Mouse (Mus musculus): ENCODE results near the gene Mlf2.

The Mlf2 gene

DNA sequence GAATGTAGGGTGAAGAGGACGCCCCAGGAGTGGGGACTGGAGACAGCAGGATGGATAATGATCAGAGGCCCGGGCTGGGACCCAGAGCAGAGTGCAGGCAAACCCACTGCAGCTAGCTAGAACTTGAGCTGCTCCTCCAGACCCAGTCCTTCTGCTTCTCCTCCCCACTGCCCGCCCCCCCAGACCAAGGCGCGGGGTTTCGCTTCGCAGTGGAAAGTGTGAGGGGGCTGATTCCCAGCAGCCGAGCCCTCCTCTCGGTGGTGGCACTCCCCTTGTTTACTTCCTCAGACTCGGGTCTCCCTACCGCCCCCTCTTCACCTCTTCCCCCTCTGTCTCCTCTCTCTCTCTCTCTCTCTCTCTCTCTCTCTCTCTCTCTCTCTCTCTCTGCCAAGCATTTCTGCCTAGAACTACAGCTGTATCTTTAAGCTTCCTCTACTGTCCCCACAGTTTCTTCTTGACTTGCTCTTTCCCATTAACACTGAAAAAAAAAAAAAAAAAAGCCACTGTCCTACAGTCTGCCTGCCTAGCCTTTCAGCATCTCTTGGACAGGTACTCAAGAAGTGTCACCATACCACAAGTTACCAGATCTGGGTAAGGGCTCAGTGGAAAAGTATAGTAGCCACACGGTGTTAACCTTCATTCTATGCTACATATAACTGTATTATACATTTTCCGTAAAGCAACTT is 19.5 kb upstream of the Mlf2 start, which contains the start of gene Lag3:
Gene Lag3, minus strand, starts transcription at position 173 of the 686 bp plus-strand sequence.
- DNase-seq (ENCODE audit: inconsistent age in 2 of 2, low spot score in 1 of 2) = peak; percentile 17 to 27

DNA sequence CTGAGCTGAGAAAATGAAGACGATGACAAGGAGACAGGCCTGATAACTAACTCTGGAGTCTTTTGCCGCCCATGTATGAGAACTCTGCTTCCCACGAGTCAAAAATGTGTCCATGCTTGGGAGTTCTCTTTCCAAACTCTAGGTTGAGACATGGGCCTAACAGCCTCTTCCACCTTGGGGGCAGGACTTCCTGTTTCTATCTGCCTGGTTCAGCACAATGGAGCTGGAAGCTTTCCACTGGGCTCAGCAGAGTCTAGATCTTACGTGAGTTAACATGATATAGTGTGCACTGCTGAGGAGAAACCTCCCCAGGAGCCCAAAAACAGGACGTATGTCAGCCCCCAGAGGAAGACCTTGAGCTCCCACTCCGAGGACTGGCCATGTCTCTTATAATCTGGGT is 18.0 kb upstream of the Mlf2 start:
- no peak for DNase-seq (ENCODE audit: inconsistent age in 2 of 2, low spot score in 1 of 2)

DNA sequence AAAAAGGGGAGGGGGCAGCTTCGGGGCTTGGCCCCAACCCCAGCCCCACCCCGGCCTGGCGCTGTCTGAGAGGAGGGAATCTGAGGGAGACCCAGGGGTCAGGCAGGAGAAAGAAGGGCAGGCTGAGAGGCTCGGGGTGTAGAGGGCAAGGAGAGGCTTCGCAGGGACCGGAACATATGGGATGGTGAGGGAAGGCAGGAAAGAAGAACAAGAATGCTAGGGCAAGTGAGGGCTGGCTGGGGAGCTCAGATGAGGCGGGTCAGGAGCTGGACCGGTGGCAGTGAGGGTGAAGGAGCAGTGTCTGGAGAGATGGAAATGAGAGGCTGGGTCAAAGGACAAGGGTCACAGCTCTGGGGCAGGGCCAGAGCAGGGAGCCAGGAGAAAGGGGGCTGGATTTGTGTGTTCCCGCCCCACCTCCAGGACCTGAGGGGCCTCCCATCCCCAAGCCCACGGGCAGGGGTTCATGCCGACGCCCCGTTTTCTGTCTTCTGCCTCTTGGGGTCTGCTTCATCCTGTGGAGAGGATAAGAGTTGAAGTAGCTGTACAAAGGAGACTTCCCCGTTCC is 17.4 kb upstream of the Mlf2 start:
- peak; percentile 26 to 55 for DNase-seq (ENCODE audit: inconsistent age in 2 of 2, low spot score in 1 of 2)

DNA sequence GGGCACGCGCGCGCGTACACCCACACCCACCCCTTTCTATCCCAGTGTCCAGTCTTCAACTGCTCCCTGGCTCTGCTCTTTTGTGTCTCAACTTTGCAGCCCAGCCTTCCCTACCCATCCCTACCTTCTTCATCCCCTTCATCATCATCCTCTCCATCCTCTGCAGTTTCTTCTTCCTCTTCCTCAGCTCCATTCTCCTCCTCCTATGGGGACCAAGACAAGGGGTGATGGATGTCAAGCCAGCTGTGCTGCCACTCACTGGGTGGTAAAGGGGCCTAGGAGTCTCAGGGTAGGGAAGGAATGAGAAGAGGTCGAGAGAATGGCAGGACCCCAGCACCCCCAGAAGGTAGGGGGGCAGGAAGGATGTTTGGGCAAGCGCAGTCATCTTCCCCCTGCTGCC is 16.7 kb upstream of the Mlf2 start:
- peak in 1 of 2 experiments; percentile 50 for DNase-seq (ENCODE audit: inconsistent age in 2 of 2, low spot score in 1 of 2)

DNA sequence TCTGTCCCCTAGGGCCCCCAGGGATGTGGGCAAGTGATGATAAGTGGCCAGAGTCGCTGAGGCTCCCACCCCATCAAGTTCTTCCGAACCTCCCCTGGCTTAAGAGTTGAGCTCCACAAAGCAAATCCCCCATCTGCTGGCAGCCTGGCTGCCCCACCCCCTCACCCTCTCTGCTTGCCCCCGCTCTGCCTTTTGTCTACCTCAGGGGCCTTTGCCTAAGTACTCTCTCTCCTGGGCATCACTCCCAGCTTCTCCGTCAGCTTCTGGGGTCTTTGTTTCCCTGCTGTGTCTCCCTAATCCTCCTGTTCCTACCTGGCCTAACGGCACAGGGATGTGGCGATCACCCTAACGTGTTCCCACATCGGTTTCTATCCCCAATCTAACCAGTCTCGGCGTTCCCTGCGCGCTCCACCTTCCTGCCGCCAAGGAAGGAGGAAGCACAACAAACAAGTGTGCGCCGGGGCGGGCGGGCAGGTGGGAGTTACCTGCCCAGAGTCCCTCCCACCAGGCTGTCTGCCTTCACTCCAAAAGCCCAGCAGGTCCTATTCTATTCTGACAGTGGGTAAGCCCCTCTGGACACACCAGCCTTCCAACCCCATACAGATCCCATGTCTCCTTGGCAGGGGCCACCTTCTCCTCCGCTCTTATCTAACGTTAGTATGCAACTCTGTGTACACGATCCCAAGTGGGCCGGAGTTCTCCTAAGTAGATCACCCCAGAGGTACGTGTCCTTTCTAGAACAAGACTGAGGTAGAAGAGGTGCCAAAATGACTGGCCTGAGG is 15.8 kb upstream of the Mlf2 start:
- DNase-seq (ENCODE audit: inconsistent age in 2 of 2, low spot score in 1 of 2) = peak; percentile 45 to 74

DNA sequence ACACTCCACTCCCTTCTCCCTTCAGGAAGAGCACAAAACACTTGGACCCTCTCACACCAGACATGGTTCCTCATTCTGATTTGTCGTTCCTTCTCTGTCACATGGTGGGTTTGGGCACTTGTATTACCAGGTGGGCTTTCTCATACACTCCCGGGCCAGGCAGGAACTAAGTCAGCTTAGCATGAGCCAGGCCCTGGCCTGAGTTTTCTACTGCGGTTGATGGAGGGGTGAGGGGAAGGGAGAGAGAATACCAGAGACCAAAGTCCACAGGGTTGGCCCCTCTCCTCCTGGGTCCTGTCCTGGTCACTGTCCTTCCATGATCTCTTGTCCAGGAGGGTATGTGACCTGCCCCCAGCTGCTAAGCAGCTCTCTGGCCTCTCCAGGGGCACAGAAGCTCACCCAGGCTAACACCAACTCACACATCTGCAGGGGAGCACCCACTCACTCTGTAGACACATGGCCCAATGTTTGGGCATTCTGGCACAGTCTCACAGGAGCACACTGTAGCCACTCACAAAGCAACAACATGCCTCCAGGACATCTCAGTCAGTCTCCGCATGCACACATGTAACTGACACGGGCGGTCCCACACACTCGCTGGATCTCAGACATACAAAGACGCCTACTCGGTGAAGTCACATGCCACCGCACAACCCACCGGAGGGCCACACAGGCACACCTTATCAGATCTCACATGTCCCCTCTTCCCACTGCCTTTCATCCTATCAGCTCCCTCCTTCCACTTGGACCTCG is 15.1 kb upstream of the Mlf2 start:
- DNase-seq (ENCODE audit: inconsistent age in 2 of 2, low spot score in 1 of 2) = peak; percentile 48 to 79

DNA sequence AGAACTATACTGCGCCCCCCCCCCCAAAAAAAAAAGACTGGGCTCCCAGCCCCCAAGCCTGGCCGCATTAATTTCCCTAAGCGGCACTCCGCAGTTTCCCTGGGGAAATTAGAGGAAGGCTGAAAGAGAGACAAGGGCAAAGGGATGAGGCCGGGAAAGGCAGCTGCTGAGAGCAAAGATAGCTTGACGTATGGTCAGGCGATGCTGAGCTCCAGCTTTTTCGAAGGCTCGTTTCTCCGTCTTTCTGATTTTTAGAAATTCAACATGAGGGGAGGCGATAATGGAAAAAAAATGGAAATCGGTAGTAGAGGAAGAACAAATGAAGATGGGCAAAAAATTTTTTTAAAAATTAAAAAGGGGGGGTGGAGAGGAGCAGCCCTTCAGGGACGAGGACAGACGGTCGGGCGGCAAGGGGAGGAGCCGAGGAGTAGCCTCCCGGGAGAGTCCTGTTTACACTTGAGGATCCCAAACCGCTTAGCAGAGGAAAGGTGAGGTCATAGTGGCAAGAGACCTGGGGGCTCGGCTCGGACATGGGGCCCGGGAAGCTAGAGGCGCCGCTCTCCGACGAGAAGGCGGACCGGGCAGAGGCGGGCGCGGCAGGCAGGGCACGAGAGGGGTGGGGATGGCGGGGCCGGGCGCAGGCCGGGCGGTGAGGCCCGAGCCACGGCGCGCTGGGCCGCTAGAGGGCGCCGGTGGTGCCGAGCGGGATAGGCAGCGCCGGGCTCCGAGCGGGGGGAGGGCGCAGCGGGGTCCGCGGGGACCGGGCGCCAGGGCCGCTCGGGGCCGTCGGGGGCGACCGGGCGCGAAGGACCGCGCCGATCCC is 14.3 kb upstream of the Mlf2 start:
- peak; percentile 93 to 98 for DNase-seq (ENCODE audit: inconsistent age in 2 of 2, low spot score in 1 of 2)

DNA sequence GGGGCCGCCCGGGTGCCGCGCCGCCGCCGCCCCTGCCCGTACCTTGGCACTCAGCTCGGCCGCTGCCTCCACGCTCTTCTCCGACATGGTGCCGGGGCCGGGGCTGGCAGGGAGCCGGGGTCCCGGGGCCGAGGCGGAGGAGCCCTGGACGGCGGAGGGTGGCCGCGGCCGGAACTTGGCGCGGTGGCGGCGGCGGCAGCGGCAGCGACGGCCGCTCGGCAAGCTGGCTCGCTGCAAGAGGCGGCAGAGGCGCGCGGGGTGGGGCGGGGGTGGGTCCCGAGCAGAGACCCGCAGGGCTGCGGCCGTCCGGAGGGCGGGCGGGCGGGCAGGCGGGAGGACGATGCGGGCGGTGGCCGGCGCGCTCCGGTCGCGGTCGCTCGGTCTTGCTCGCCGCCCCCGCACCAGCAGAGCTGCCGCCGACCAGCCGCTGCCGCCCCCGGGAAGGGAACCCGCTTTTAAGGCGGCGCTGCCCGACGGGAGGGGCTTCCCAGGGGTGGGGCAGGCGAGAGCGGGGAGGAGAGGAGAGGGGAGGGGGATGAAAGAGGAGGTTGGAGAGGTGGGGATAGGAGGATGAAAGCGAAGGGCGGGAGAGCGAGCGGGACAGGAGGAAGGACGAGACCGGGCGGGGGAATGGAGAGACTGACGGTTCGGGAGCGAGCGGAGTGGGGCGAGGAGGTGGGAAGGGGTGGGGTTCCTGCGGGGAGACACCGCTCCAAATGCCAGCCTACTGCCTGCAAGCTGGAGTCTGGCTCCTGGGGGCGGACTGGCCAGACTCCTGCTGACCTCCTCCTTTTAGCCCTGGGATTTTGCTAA is 13.5 kb upstream of the Mlf2 start:
- DNase-seq (ENCODE audit: inconsistent age in 2 of 2, low spot score in 1 of 2) = peak; percentile 97 to 99

DNA sequence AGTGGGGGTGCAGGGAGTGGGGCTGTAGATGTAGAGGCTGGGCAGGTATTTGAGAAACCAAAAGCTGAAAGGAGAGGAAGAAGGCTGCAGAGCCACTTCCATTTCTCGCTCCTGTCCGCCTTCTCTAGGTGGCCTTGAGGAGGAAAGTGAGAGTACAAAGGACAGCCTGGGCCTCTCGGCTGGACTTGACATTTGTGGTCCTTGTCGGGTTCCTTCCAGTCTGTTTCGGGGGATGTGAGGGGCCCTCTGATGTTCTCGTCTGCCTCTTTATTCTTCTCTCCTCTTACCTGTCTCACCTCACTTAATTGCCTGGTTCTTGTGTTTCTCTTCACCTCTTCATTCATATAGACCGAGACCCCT is 12.9 kb upstream of the Mlf2 start:
- DNase-seq (ENCODE audit: inconsistent age in 2 of 2, low spot score in 1 of 2) = no peak

DNA sequence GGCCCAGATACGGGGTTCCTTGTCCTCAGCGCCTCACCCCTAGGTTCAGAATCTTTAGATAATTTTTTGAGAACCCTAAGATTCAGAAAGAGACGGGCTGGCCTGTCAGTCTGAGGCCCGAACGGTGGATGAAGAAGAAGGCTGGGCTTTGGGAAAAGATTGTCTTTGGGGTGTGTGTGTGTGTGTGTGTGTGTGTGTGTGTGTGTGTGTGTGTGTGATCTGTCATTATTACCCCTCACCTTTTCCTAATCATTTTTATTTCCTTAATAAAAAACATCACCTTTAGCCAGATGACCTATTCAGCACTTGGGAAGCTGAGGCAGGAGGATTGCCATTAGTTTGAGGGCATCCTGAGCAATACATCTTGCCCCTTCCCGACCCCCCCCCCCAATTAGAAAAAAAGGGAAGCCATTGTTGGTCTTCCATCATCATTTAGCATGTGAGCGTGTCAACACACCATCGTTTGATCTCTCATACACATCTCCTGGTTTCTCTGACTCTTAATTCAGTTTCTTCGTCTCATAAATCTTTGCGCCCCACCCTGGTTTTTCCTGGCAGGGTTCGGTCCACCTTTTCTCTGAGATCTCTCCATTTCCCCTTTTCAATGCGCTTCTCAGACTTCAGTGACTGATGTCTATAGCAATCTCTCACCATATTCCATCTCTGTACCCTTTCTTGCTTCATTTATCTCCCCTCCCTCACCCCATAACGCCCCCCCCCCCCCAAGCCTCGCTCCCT is 12.1 kb upstream of the Mlf2 start:
- peak in 1 of 2 experiments; percentile 21 for DNase-seq (ENCODE audit: inconsistent age in 2 of 2, low spot score in 1 of 2)

DNA sequence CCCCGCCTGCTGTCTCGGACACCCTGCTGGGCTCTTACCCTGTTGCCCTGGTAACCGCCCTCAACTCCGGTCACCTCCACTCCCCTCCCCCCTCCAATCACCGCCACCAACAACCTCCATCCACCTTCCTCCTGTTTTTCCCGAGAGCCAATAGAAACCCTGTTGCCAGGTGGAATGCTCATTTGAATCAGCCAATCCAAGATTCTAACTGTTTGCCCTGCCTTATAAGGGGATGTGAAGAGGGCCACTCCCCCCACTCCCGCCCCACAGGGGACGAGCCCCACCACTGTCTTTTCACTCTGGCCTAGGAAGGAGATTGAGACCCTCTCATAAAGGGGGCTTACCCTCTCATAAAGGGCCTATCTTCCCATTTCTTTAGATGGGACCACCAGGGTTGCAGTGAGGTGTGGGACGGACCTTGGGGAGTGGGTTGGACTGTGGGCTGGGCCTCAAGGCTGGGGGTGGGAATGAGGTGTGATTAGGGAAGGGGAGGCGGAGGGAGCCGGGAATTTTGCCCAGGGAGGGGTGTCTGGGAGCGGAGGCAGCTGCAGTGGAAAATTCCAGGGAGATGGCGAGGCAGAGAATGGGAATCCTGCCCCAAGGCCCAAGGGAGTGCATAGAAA is 11.4 kb upstream of the Mlf2 start, which contains the start of gene Ptms:
Gene Ptms, minus strand, starts transcription at position 409 of the 623 bp plus-strand sequence.
- peak; percentile 97 to 98 for DNase-seq (ENCODE audit: inconsistent age in 2 of 2, low spot score in 1 of 2)

DNA sequence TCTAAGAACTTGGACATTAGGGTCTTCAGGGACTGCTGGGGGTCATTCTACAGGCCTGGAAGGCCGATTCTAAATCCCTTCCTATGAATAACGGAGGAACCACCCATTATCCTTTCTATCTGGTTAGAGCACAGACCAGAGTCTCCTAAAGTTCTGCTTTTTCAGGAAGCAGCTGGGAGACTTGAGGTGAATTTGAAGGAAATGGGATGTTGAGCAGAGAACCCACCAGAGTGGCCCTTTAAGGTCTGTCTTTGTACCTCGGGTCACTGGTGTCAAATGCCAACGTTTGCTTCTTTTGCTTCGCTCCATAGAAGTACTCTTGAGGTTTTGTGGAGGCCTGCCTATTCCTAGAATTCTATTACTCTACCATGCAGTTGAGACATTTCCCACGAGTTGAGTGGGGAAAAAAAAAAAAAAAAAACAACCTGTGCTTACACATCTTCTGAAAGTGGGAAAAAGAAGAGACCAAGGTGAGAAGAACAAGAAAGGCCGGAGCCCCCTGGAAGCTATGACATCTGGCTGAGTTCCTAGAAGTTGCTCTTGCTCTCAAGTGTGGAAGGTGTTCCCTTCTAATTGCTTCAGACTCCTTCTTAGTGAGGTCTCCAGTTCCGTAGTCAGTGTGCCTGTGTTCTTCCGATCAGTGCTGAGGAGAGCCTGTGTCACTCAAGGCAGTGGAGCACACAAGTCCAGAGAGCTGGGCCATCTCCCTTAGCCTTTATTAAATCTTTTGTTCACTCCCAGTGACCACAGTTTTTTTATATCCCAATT is 10.7 kb upstream of the Mlf2 start:
- peak in 1 of 2 experiments; percentile 23 for DNase-seq (ENCODE audit: inconsistent age in 2 of 2, low spot score in 1 of 2)

DNA sequence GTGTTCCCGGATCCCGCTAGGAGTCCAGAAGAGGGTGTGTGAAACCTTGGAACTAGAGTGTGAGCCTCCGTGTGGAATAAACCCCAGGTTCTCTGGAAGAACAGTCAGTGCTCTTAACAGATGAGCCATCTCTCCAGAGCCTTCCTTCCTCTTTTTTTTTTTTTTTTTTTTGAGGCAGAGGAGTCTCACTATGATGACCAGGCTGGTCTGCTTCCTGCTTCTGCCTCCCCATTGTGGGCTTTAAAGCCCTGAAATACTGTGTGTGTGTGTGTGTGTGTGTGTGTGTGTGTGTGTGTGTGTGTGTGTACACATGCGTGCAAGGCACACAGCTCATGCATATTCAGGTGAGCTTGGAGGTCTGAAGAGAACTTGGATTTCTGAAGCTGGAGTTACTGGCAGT is 9.6 kb upstream of the Mlf2 start:
- peak; percentile 42 to 51 for DNase-seq (ENCODE audit: inconsistent age in 2 of 2, low spot score in 1 of 2)

DNA sequence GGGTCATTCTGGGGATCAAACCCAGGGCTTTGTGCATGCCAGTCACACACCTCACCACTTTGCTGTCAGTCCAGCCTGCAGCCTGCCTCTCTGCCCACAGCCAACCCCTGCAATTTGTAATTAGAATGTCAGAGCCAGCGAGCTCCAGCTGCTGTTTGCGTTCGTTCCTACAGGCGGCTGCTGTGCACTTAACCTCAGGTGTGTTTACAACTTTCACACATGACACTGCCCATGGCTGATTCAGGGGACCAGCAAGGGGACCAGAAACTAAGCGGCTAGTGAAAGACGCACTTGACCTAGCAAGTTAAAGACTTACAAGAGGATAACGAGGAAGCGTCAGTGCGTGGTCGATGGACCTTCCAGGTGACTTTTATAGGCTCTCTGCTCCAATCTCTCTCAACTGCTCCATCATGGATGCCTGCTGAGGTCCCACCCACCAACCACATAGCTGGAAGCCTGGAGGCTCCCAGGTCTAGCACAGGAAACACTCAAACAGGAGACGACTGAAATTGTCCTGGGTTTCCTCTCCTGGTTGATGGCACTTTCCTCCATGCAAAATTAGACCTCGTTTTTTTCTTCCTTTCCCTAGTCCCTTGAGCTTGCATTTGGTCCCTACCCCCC is 5.9 kb upstream of the Mlf2 start:
- DNase-seq (ENCODE audit: inconsistent age in 2 of 2, low spot score in 1 of 2) = peak in 1 of 2 experiments; percentile 26

DNA sequence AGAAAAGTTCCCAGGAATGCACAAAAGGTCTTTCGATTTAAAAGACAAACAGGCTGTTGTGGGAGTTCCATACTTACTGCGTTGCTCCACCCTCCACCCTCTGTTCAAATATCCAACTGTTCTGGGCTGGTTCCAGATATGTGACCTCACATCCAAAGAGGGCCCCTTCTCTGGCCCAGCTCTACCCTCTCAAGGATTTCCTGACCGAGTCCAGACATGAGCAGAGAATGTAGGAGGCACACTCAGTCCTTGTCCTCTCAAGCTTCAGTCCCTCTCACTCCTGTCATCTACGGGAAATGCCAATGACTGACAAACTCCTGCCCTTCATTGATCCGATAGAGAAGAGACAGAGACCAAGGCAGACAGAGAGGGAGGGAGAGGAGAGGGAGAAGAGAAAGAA is 5.2 kb upstream of the Mlf2 start:
- peak; percentile 74 to 87 for DNase-seq (ENCODE audit: inconsistent age in 2 of 2, low spot score in 1 of 2)

DNA sequence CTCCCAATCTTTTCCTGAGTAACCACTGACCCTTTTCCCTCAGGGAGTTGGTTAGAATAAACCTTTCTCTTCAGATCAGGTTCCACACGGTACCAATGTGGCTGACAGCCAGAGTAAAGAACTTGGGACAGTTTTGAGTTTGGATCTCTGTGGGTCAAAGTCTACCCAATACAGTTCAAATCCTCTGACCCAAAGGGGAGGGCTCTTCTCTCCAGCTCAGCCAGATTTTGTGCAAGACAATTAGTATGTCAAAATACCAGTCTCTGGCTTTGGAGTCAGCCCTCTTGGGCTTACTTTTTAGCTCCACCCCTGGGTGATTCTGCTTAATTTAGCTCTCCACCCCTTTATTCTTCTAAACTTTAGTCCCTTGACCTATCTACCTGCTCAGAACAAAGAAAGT is 955 bp upstream of the Mlf2 start:
- peak in 1 of 2 experiments; percentile 36 for DNase-seq (ENCODE audit: inconsistent age in 2 of 2, low spot score in 1 of 2)

Data from adrenal gland, adult (tissue).